Mouse (Mus musculus) intestine, embryonic 16.5 days (tissue): ENCODE data around the gene Fam135a. TPM values are rescaled to one million over a fixed set of nuclear protein-coding genes. Genes with fewer than 3 reads are reported as not detected.
"Not testable (repeated sequence)": the region's sequence is repeated elsewhere in the genome, so short reads cannot be mapped to it uniquely, and the experiment has no call there.

Experiments used
- ATAC-seq: fragments of 200-750 bp; cut with Nextera tagmentation; 2 replicates; pipeline ENCODE4 v1.8.0; 2017; ENCODE audit warnings: moderate TSS enrichment, moderate library complexity
- H3K27ac ChIP-seq: fragments of 300-500 bp; sonication (generic); 2 replicates; pipeline ENCODE4 v1.5.1; 2014; ENCODE audit warnings: mild to moderate bottlenecking, low read length
- H3K27me3 ChIP-seq: fragments of 300-500 bp; sonication (generic); replicated peaks from 2 replicates; pipeline ENCODE4 v1.6.1; 2014; ENCODE audit warnings: low read length, control low read depth, mixed read lengths; ENCODE audit not compliant: control insufficient read depth, insufficient read depth
- H3K36me3 ChIP-seq: fragments of 300-500 bp; sonication (generic); 2 replicates; pipeline ENCODE4 v1.6.1; 2014; ENCODE audit warnings: low read length, control low read depth; ENCODE audit not compliant: control insufficient read depth, insufficient read depth
- H3K4me1 ChIP-seq: fragments of 300-500 bp; sonication (generic); 2 replicates; pipeline ENCODE4 v1.6.1; 2014; ENCODE audit warnings: low read length, control low read depth, mixed read lengths; ENCODE audit not compliant: control insufficient read depth, insufficient read depth
- H3K4me2 ChIP-seq: fragments of 300-500 bp; sonication (generic); 2 replicates; pipeline ENCODE4 v1.6.1; 2014; ENCODE audit warnings: low read depth, low read length, control low read depth
- H3K4me3 ChIP-seq: fragments of 300-500 bp; sonication (generic); 2 replicates; pipeline ENCODE4 v1.5.1; 2014; ENCODE audit warnings: mild to moderate bottlenecking, low read length
- H3K9ac ChIP-seq: fragments of 300-500 bp; sonication (generic); 2 replicates; pipeline ENCODE4 v1.6.1; 2014; ENCODE audit warnings: low read depth, low read length
- H3K9me3 ChIP-seq: fragments of 300-500 bp; sonication (generic); 2 replicates; pipeline ENCODE4 v1.6.1; 2016; ENCODE audit warnings: low read length, control low read depth; ENCODE audit not compliant: control insufficient read depth
- WGBS: fragments of 180-500 bp; shearing (Covaris S2); extraction: QIAGEN DNeasy Blood & Tissue Kit; methylation state at CpG from one replicate; pipeline ENCODE4 v1.1.7; 2014; 5-methylcytosine and 5-hydroxymethylcytosine counted together
- polyA plus RNA-seq: library from polyadenylated mRNA; unstranded; fragments of >200 nt; fragmentation: Nextera tagmentation; extraction: Ambion mirVana; gene quantifications from 2 replicates; pipeline ENCODE4 v1.2.1, GENCODE M21; 2015

The Fam135a gene
- polyA plus RNA-seq, 1 experiment from 2014 or later: 31.8 TPM

- H3K27me3 ChIP-seq: no peaks in the 10 kb centered on the region
- H3K4me3 ChIP-seq: no peak overlapping the region
- no peaks in the 10 kb centered on the region for H3K9me3 ChIP-seq
- peaks cover 7% of the 10 kb centered on the region; the same call in 1 of the 2 replicates for H3K36me3 ChIP-seq
- ATAC-seq: no peak
- H3K4me1 ChIP-seq: no peaks in the 10 kb centered on the region
- 89% methylated on average over 4 of the region's 4 CpGs for WGBS
- no peak overlapping the region for H3K27ac ChIP-seq
- H3K4me2 ChIP-seq: no peak overlapping the region
- H3K9ac ChIP-seq: no peak overlapping the region
Measured at GRCm38 (mm10) chr1:23995420-23995819, 104.7 kb downstream of the Fam135a start.

GRCm38 (mm10) chr1:23983118-23983517, 117.0 kb downstream of the Fam135a start:
- Histone ChIP-seq H3K4me1 (no peaks in the 10 kb centered on the region), H3K4me3 (no peak overlapping the region), H3K27ac (no peak overlapping the region), H3K4me2 (no peak overlapping the region), H3K9ac (no peak overlapping the region), H3K27me3 (no peaks in the 10 kb centered on the region), H3K36me3 (no peaks in the 10 kb centered on the region), H3K9me3 (no peaks in the 10 kb centered on the region)
- ATAC-seq: no peak
- WGBS: 88% methylated on average over 3 of the region's 3 CpGs

- Histone ChIP-seq H3K27ac (no peak overlapping the region), H3K9me3 (no peaks in the 10 kb centered on the region)
- ATAC-seq: no peak
Measured at GRCm38 (mm10) chr1:23978281-23978680, 121.9 kb downstream of the Fam135a start.

GRCm38 (mm10) chr1:23971159-23971558, 129.0 kb downstream of the Fam135a start:
- H3K4me2 ChIP-seq, H3K9me3 ChIP-seq, H3K27me3 ChIP-seq, H3K27ac ChIP-seq, ATAC-seq, H3K9ac ChIP-seq, H3K36me3 ChIP-seq, H3K4me1 ChIP-seq, H3K4me3 ChIP-seq: not testable (repeated sequence)
- WGBS: 79% methylated on average over 3 of the region's 4 CpGs

More at GRCm38 (mm10) chr1:23978281-23978680, 121.9 kb downstream of the Fam135a start:
- Histone ChIP-seq H3K4me1 (no peaks in the 10 kb centered on the region), H3K27me3 (no peaks in the 10 kb centered on the region), H3K36me3 (no peaks in the 10 kb centered on the region), H3K4me3 (no peak overlapping the region), H3K9ac (no peak overlapping the region), H3K4me2 (no peak overlapping the region)
- WGBS: 84% methylated on average over 6 of the region's 6 CpGs

- Histone ChIP-seq H3K27me3 (no peaks in the 10 kb centered on the region), H3K4me3 (no peak overlapping the region), H3K27ac (no peak overlapping the region), H3K4me1 (no peaks in the 10 kb centered on the region), H3K4me2 (no peak overlapping the region), H3K9ac (no peak overlapping the region), H3K9me3 (peaks cover 4% of the 10 kb centered on the region; the same call in 1 of the 2 replicates), H3K36me3 (no peaks in the 10 kb centered on the region)
- ATAC-seq: no peak
- 90% methylated on average over 9 of the region's 9 CpGs for WGBS
Measured at GRCm38 (mm10) chr1:23968027-23968725, 132.0 kb downstream of the Fam135a start.

GRCm38 (mm10) chr1:23966226-23966625, 133.9 kb downstream of the Fam135a start:
- no peak for ATAC-seq
- Histone ChIP-seq H3K9me3 (peaks cover 4% of the 10 kb centered on the region; the same call in 1 of the 2 replicates), H3K4me1 (no peaks in the 10 kb centered on the region), H3K36me3 (no peaks in the 10 kb centered on the region), H3K27me3 (no peaks in the 10 kb centered on the region), H3K9ac (no peak overlapping the region), H3K4me3 (no peak overlapping the region), H3K27ac (no peak overlapping the region), H3K4me2 (no peak overlapping the region)
- WGBS: 57% methylated on average over 1 of the region's 1 CpGs

Other genes starting within 250 kb of the Fam135a start
- gene Smap1, start 178.0 kb downstream of the Fam135a start, polyA plus RNA-seq: 17.3 and 18.0 TPM in 2 replicates
- gene Sdhaf4, start 94.7 kb downstream of the Fam135a start, polyA plus RNA-seq: 60.9 and 63.3 TPM in 2 replicates
- 1.1 and 1.3 TPM in 2 replicates for gene Col9a1, start 77.3 kb upstream of the Fam135a start, polyA plus RNA-seq